Mouse (Mus musculus) cerebellum, adult 2 months (tissue): ENCODE data around the gene Ostc.

Experiments
- CTCF ChIP-seq: fragments of 200-500 bp; IDR thresholded peaks from 2 replicates; pipeline ENCODE4 v1.5.1; 2011; ENCODE audit warnings: low read depth, mild to moderate bottlenecking, control low read depth, low read length, moderate library complexity, borderline replicate concordance; ENCODE audit not compliant: insufficient read depth
- POLR2A ChIP-seq: fragments of 200-500 bp; IDR thresholded peaks from 2 replicates; pipeline ENCODE4 v1.6.1; 2011; ENCODE audit warnings: low read length, control low read depth, borderline replicate concordance; ENCODE audit not compliant: insufficient read depth

DNA sequence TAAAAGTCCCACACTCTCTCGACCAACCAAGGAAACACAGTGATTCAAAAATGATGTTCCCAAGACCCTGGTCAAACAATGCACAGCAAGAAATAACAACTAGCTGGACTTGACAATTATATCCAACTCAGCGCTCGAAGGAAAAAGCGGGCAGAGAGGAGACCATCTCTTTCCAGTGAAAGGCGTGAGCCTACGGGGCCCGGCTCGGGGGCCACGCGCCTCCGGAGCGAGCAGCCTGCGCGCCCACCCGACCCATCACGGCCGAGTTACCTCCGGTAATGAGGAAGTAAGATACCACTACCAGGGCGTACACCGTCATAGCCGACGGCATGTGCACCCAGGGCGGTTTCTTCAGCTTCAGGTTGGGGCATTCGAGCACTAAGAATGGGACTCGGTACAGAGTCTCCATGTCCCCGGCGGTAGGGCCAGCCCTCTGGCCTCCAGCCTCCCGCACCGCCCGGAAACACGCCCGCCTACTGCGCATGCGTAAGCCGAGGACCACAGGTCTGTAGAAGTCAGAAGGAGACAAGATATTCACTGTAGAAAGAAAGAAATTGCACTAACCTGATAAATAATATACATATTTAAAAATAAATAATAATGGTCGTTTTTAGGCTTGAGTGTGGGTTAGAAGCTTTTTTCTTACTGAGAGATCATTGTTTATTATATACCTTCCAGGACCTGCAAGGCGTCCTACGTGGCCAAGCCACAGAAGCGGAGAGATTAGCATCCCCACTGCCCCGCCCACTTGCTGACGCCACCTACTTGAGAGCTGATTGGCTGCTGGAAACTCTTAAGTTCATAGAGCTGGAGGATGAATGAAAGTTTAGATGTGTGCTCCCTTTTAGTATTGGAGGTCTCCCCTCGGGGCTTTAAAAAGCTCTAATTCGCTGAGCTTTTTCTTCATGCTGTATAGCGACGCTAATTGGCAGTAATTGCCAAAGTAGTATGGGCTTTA, at the start of gene Ostc:
- TF ChIP-seq POLR2A: peak; percentile 94
- no peak for TF ChIP-seq CTCF
